Mouse (Mus musculus): ENCODE measurements at regions not wholly inside any gene's neighbourhood (a gene's known extent, or its start where the extent isn't known, plus 50 kb on each side); places are given as distances from the start of the nearest gene placed in this dataset.

- TF ChIP-seq CTCF (IDR thresholded peaks at IDR 0.05; ENCODE audit: insufficient read depth, low read depth, low read length) (no peak), POLR2A (IDR thresholded peaks at IDR 0.05; ENCODE audit: insufficient read depth, low read depth, low read length) (no peak)
These were observed 376.2 kb downstream of the Rps24 start for GRCm38 (mm10) chr14:24863116-24863515.

Data from olfactory bulb, adult 2 months (tissue).